Mouse (Mus musculus) brain, embryonic 14.5 days (tissue): ENCODE results near the gene Spata5.

Source experiments
- CTCF ChIP-seq: fragments of 200-500 bp; IDR thresholded peaks from 2 replicates; pipeline ENCODE4 v1.5.1; 2012; ENCODE audit warnings: inconsistent platforms, mild to moderate bottlenecking, moderate library complexity, borderline replicate concordance; ENCODE audit not compliant: insufficient read depth, insufficient read length; ENCODE audit errors: extremely low read depth
- POLR2A ChIP-seq: fragments of 200-500 bp; IDR thresholded peaks from 2 replicates; pipeline ENCODE4 v1.6.1; 2012; ENCODE audit warnings: mild to moderate bottlenecking, inconsistent platforms, borderline replicate concordance; ENCODE audit not compliant: poor library complexity, insufficient read depth, insufficient read length, severe bottlenecking; ENCODE audit errors: extremely low read depth

DNA sequence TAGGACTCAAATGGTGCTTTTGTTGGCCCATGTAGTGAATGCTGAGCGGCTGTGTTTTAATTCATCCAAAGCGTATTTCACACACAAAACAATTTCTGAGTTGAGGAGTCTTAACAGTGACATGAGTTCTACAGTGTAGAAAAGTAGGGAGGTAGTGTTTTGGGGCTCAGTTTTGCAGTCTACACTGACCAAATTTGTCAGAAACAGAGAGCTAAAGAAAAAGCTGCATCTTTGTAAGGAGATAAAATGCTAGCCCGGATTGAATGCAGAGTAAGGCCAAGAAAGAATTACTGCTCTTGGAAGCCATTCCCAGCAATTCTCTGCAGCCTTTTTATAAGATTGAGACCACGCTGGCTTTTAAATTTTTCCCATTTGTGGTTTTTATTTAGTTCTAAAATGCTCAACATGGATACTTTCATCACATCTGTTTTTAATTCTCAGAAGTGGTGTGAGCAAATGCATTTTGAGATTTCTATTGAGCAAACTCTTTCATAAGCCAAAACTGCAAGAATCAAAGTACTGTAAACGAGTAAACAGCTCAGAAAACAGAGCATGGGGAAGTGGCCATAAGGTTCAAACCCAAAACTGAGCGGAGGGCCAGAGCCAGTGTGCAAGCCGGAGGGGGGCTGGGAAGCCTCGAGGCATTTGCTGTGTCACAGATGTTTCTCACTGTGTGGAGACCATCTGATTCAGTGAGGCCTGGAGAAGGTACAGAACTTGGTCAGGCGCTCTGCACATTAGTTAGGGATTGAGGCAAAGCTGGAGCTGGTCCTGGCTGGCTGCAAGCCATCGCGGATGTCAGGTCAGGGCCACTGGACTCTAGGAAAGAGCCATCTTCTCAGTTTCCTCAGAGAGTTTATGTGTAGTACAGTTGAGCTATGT lies 17.7 kb upstream of the Spata5 start:
- no peak for TF ChIP-seq CTCF
- no peak for TF ChIP-seq POLR2A
